Mouse (Mus musculus) MEL (cell line): ENCODE results near the gene Mapkap1. TPM values are rescaled to one million over a fixed set of nuclear protein-coding genes. Genes with fewer than 3 reads are reported as not detected.
A peak's percentile ranks its signal among the peaks of the same experiment; 100 is the strongest.

Source experiments
- DNase-seq: peaks from one replicate; pipeline ENCODE4 v3.0.0; 2011; ENCODE audit warnings: low read depth, low spot score
- H3K27ac ChIP-seq: 2 replicates; pipeline ENCODE4 v1.5.1; 2012; ENCODE audit warnings: low read depth, mild to moderate bottlenecking, control low read depth, low read length, moderate library complexity; ENCODE audit not compliant: control insufficient read depth
- H3K27me3 ChIP-seq, 2 experiments: fragments of 150-350 bp in 1 of 2; sonication (generic) in 1 of 2; 2 replicates each; pipeline ENCODE4 v1.6.1; 2012; ENCODE audit warnings: low read length in 2 of 2, mild to moderate bottlenecking in 2 of 2, improper control_type of control experiment in 1 of 2, moderate library complexity in 1 of 2; ENCODE audit not compliant: insufficient read depth in 2 of 2, control insufficient read depth in 1 of 2
- H3K36me3 ChIP-seq, 2 experiments: 2 replicates each; pipeline ENCODE4 v1.6.1; 2012 to 2014; ENCODE audit warnings: low read length in 2 of 2, improper control_type of control experiment in 1 of 2, inconsistent platforms in 1 of 2, mild to moderate bottlenecking in 1 of 2; ENCODE audit not compliant: insufficient read depth in 2 of 2, control insufficient read depth in 1 of 2
- H3K4me1 ChIP-seq, 2 experiments: fragments of 150-350 bp in 1 of 2; sonication (generic) in 1 of 2; 2 replicates each; pipeline ENCODE4 v1.6.1; 2012; ENCODE audit warnings: low read length in 2 of 2, improper control_type of control experiment in 1 of 2, mild to moderate bottlenecking in 1 of 2; ENCODE audit not compliant: insufficient read depth in 2 of 2, control insufficient read depth in 1 of 2
- H3K4me3 ChIP-seq, 2 experiments: fragments of 150-350 bp in 1 of 2; sonication (generic) in 1 of 2; 2 replicates each; pipeline ENCODE4 v1.5.1; 2012; ENCODE audit warnings: low read depth in 2 of 2, low read length in 2 of 2, mild to moderate bottlenecking in 2 of 2, moderate library complexity in 2 of 2, control low read depth in 1 of 2, improper control_type of control experiment in 1 of 2; ENCODE audit not compliant: control insufficient read depth in 1 of 2, insufficient read depth in 1 of 2
- H3K79me2 ChIP-seq: 2 replicates; pipeline ENCODE4 v1.6.1; 2012; ENCODE audit warnings: mild to moderate bottlenecking, low read length, moderate library complexity; ENCODE audit not compliant: control insufficient read depth, poor library complexity, insufficient read depth
- H3K9ac ChIP-seq: 2 replicates; pipeline ENCODE4 v1.6.1; 2012; ENCODE audit warnings: low read depth, mild to moderate bottlenecking, control low read depth, low read length, moderate library complexity; ENCODE audit not compliant: control insufficient read depth, poor library complexity, severe bottlenecking
- H3K9me3 ChIP-seq: fragments of 150-350 bp; sonication (generic); replicated peaks from 2 replicates; pipeline ENCODE4 v1.6.1; 2012; ENCODE audit warnings: mild to moderate bottlenecking, low read length, improper control_type of control experiment, moderate library complexity; ENCODE audit not compliant: insufficient read depth
- BHLHE40 ChIP-seq: IDR thresholded peaks from 2 replicates; pipeline ENCODE4 v1.6.1; 2012; ENCODE audit warnings: low read depth, mild to moderate bottlenecking, inconsistent platforms, low read length, improper control_type of control experiment, borderline replicate concordance
- CHD1 ChIP-seq: IDR thresholded peaks from 2 replicates; pipeline ENCODE4 v1.6.1; 2012; ENCODE audit warnings: low read depth, mild to moderate bottlenecking, inconsistent platforms, low read length, improper control_type of control experiment
- CHD2 ChIP-seq: IDR thresholded peaks from 2 replicates; pipeline ENCODE4 v1.6.1; 2011; ENCODE audit warnings: low read length, improper control_type of control experiment
- CTCF ChIP-seq, 3 experiments: IDR thresholded peaks in 2 of 3; conservative IDR thresholded peaks in 1 of 3; 2 replicates each; pipeline ENCODE4 v1.5.1; 2011 to 2012; ENCODE audit warnings: low read length in 3 of 3, low read depth in 2 of 3, mild to moderate bottlenecking in 2 of 3, improper control_type of control experiment in 1 of 3, inconsistent platforms in 1 of 3, mixed read lengths in 1 of 3, moderate library complexity in 1 of 3; ENCODE audit not compliant: control insufficient read depth in 1 of 3, insufficient read depth in 1 of 3, poor library complexity in 1 of 3, severe bottlenecking in 1 of 3
- ELF1 ChIP-seq: IDR thresholded peaks from 2 replicates; pipeline ENCODE4 v1.6.1; 2014; ENCODE audit warnings: low read depth, mild to moderate bottlenecking, inconsistent platforms, low read length, improper control_type of control experiment, moderate library complexity
- EP300 ChIP-seq, 2 experiments: IDR thresholded peaks; 2 replicates each; pipeline ENCODE4 v1.6.1; 2011; ENCODE audit warnings: improper control_type of control experiment in 2 of 2, low read length in 2 of 2, low read depth in 1 of 2, mild to moderate bottlenecking in 1 of 2
- HCFC1 ChIP-seq: IDR thresholded peaks from 2 replicates; pipeline ENCODE4 v1.6.1; 2012; ENCODE audit warnings: low read depth, mild to moderate bottlenecking, inconsistent platforms, low read length, improper control_type of control experiment, moderate library complexity
- MAFK ChIP-seq: IDR thresholded peaks from 2 replicates; pipeline ENCODE4 v1.6.1; 2011; ENCODE audit warnings: low read depth, mild to moderate bottlenecking, low read length, improper control_type of control experiment, borderline replicate concordance
- MEF2A ChIP-seq: IDR thresholded peaks from 2 replicates; pipeline ENCODE4 v1.6.1; 2014; ENCODE audit warnings: low read depth, mild to moderate bottlenecking, inconsistent platforms, low read length, improper control_type of control experiment; ENCODE audit not compliant: poor library complexity, insufficient replicate concordance, severe bottlenecking; ENCODE audit errors: extremely low read depth
- MYC ChIP-seq: IDR thresholded peaks from 2 replicates; pipeline ENCODE4 v1.6.1; 2011; ENCODE audit warnings: low read depth, mild to moderate bottlenecking, low read length, improper control_type of control experiment, moderate library complexity
- POLR2AphosphoS2 ChIP-seq: IDR thresholded peaks from 2 replicates; pipeline ENCODE4 v1.6.1; 2011; ENCODE audit warnings: low read length, improper control_type of control experiment
- RAD21 ChIP-seq: IDR thresholded peaks from 2 replicates; pipeline ENCODE4 v1.6.1; 2011; ENCODE audit warnings: mild to moderate bottlenecking, low read depth, low read length, improper control_type of control experiment
- SIN3A ChIP-seq: IDR thresholded peaks from 2 replicates; pipeline ENCODE4 v1.6.1; 2012; ENCODE audit warnings: low read length, improper control_type of control experiment, inconsistent platforms
- SMC3 ChIP-seq: IDR thresholded peaks from 2 replicates; pipeline ENCODE4 v1.6.1; 2011; ENCODE audit warnings: low read depth, low read length, improper control_type of control experiment
- UBTF ChIP-seq: IDR thresholded peaks from 2 replicates; pipeline ENCODE4 v1.6.1; 2012; ENCODE audit warnings: low read depth, mild to moderate bottlenecking, inconsistent platforms, low read length, improper control_type of control experiment, moderate library complexity, borderline replicate concordance; ENCODE audit not compliant: insufficient read depth
- ZC3H11A ChIP-seq: IDR thresholded peaks from 2 replicates; pipeline ENCODE4 v1.6.1; 2012; ENCODE audit warnings: low read depth, mild to moderate bottlenecking, inconsistent platforms, low read length, improper control_type of control experiment
- ZMIZ1 ChIP-seq: IDR thresholded peaks from 2 replicates; pipeline ENCODE4 v1.6.1; 2012; ENCODE audit warnings: low read depth, mild to moderate bottlenecking, inconsistent platforms, low read length, improper control_type of control experiment, moderate library complexity
- ZNF384 ChIP-seq: IDR thresholded peaks from 2 replicates; pipeline ENCODE4 v1.6.1; 2012; ENCODE audit warnings: low read depth, mild to moderate bottlenecking, inconsistent platforms, low read length, improper control_type of control experiment
- polyA plus RNA-seq, 2 experiments: library from polyadenylated mRNA; stranded (reverse) in 1 of 2; unstranded in 1 of 2; fragments of >175 nt in 1 of 2; fragments of >200 nt in 1 of 2; gene quantifications; 2 replicates each; pipeline versions ENCODE4 v1.2.1 to v1.2.4; 2012; ENCODE audit warnings: low replicate concordance in 2 of 2, low read depth in 1 of 2; ENCODE audit not compliant: insufficient read length in 2 of 2, insufficient read depth in 1 of 2, missing spikeins in 1 of 2
- total RNA-seq: library from RNA; depleted of rRNA; stranded (reverse); fragments of 300-350 nt; gene quantifications from 2 replicates; pipeline ENCODE4 v1.2.3, GENCODE M21; 2012

The Mapkap1 gene
- total and polyA plus RNA-seq, 3 experiments, result 42.1 to 52.5 TPM; not detected in 1

DNA sequence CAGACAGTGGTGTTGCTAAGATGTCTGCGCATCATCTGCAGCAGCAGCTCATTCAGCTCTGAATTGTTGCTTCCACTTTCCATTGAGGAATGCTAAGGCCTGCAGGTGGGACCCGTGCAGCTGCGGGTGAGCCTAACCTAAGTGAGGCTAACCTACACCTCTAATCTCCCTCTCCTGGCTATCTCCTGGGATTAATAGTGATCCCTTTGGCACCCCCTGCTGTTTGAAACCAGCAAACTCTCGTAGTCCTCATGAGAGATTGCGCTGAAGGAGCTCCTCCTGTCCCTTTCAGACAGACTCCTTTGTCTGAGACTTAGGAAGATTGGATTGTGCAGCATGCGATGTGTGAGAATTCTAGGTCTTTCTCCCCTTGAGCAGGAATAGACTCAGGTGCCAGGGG is 113.0 kb downstream of the Mapkap1 start:
- Histone ChIP-seq H3K4me1 (no peaks in the 10 kb centered on the region), H3K27me3 (no peaks in the 10 kb centered on the region), H3K27ac (no peak overlapping the region), H3K79me2 (no peaks in the 10 kb centered on the region), H3K9me3 (no peaks in the 10 kb centered on the region), H3K9ac (no peak overlapping the region), H3K4me3 (no peak overlapping the region), H3K36me3 (no peaks in the 10 kb centered on the region; a peak in 1 of 4 replicates)
- TF ChIP-seq CTCF (IDR thresholded peaks at IDR 0.05 in 2 of 3, conservative IDR thresholded peaks at IDR 0.05 in 1 of 3; ENCODE audit: control insufficient read depth in 1 of 3, insufficient read depth in 1 of 3, low read depth in 2 of 3, low read length in 3 of 3, poor library complexity in 1 of 3, severe bottlenecking in 1 of 3) (peak; percentile 38 to 72 (median 60)), ZC3H11A (peak; percentile 72), HCFC1 (no peak), RAD21 (peak; percentile 70), SMC3 (peak; percentile 84)
- peak; percentile 69 for DNase-seq

DNA sequence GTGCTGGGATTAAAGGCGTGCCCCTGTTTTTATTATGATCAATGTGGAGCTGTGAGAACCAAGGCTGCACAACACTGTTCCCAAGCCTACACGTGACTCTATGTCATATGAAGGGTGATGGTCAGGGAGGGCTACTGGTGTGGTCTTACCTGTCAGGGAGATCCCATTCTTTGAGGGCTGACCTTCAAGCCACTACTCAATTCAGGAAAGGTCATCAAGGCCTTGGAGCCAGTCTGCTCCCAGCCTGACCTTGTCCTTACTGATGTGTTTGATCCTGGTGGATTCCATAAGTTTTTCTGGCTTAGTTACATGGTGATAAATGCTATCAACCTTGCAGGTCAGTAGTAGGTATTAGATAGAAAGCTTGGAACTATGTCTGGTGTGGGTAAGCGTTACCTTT is 114.8 kb downstream of the Mapkap1 start:
- Histone ChIP-seq H3K79me2 (no peaks in the 10 kb centered on the region), H3K4me3 (no peak overlapping the region), H3K9ac (no peak overlapping the region), H3K9me3 (no peaks in the 10 kb centered on the region), H3K36me3 (no peaks in the 10 kb centered on the region; a peak in 1 of 4 replicates), H3K27ac (no peak overlapping the region), H3K27me3 (no peaks in the 10 kb centered on the region), H3K4me1 (no peaks in the 10 kb centered on the region)
- DNase-seq, result no peak
- TF ChIP-seq EP300 (IDR thresholded peaks at IDR 0.05; ENCODE audit: low read depth in 1 of 2, low read length in 2 of 2), result no peak
- TF ChIP-seq ELF1, result no peak
- TF ChIP-seq ZMIZ1, result no peak
- no peak for TF ChIP-seq MYC
- TF ChIP-seq ZNF384, result no peak
- TF ChIP-seq CHD1, result no peak
- no peak for TF ChIP-seq ZC3H11A
- no peak for TF ChIP-seq POLR2AphosphoS2
- no peak for TF ChIP-seq MEF2A
- no peak for TF ChIP-seq CTCF (IDR thresholded peaks at IDR 0.05 in 2 of 3, conservative IDR thresholded peaks at IDR 0.05 in 1 of 3; ENCODE audit: control insufficient read depth in 1 of 3, insufficient read depth in 1 of 3, low read depth in 2 of 3, low read length in 3 of 3, poor library complexity in 1 of 3, severe bottlenecking in 1 of 3)
- no peak for TF ChIP-seq SIN3A
- no peak for TF ChIP-seq UBTF
- TF ChIP-seq MAFK, result no peak
- TF ChIP-seq CHD2, result no peak
- no peak for TF ChIP-seq BHLHE40
